Comparison of ENCODE assay signal across 7 mouse cellular contexts in the genomic region with DNA sequence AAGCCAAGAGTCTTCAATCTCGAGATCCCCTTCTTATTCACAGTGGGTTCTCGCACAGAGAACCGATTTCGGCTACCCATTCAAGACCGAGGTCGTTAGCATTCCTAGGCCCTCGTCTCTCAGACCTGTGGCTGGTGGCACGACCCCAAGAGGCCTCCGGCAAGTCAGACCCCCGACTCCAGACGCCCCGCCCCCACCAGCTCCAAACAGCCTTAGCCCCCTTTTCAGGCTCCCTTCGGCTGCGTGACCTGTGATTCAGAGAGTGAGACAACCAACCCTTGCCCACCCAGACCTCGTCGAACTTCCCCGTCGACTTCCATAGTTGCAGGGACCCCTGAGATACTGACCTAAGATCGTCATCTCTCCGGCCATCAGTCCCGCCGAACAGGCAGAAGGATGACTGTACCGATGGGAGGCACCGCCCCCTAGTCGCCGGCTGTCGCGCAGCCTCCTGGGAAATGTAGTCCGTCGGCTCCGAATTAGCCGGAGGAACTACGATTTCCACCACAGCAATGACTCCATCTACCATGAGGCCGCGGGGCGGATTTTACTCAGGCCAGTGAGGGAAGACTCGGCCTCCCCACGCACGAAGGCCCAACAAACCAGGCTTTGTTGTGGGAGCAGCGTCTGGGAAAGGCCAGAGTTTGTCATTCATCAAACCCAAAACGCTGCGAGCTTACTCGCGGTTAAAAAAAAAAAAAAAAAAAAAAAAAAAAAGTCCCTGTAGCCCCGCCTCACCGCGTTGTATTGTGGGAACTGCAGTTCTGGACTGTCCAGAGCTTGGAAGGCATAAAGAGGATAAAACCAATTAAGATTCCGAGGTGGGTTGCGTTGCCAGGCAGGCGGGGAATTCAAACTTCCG. TPM values are rescaled to one million over a fixed set of nuclear protein-coding genes. Genes with fewer than 3 reads are reported as not detected.
A peak's percentile ranks its signal among the peaks of the same experiment; 100 is the strongest.
DNase-seq lines count a peak whose midpoint lies in the region; ATAC-seq and TF ChIP-seq lines count a peak whose summit lies in the region.

A gene (minus strand): TSS at position 717 of the 862 bp plus-strand sequence.

- H3K9ac ChIP-seq in intestine, postnatal 0 days (ENCODE audit: low read depth, low read length) = peak within 1 kb of the TSS; percentile 46; the same call in 1 of the 2 replicates
- peak within 1 kb of the TSS; percentile 71 for H3K9ac ChIP-seq in midbrain, embryonic 12.5 days (replicated peaks)

- no peak for TF ChIP-seq POLR2A in small intestine, adult 2 months (IDR thresholded peaks at IDR 0.05; ENCODE audit: low read depth, low read length)

- H3K27me3 ChIP-seq in embryonic facial prominence, embryonic 10.5 days (replicated peaks; ENCODE audit: low read depth, poor library complexity, severe bottlenecking) = no peaks in the 10 kb centered on the region
- no peaks in the 10 kb centered on the region for H3K27me3 ChIP-seq in intestine, postnatal 0 days (replicated peaks; ENCODE audit: control insufficient read depth, insufficient read depth, low read length)
- H3K27me3 ChIP-seq in midbrain, embryonic 12.5 days = no peaks in the 10 kb centered on the region
- H3K27me3 ChIP-seq in small intestine, adult 2 months (ENCODE audit: control insufficient read depth, insufficient read depth, low read length) = no peaks in the 10 kb centered on the region

- peak; percentile 99 for ATAC-seq in intestine, postnatal 0 days
- peak; percentile 98 for ATAC-seq in midbrain, embryonic 12.5 days (ENCODE audit: low FRiP score, low read depth)

- peak within 1 kb of the TSS; percentile 86 for H3K4me2 ChIP-seq in intestine, postnatal 0 days (replicated peaks; ENCODE audit: low read depth)
- peak within 1 kb of the TSS; percentile 67 for H3K4me2 ChIP-seq in midbrain, embryonic 12.5 days (replicated peaks)

- no peaks in the 10 kb centered on the region; the same call in 1 of the 2 replicates for H3K9me3 ChIP-seq in embryonic facial prominence, embryonic 10.5 days
- H3K9me3 ChIP-seq in intestine, postnatal 0 days (ENCODE audit: control insufficient read depth) = no peaks in the 10 kb centered on the region
- H3K9me3 ChIP-seq in midbrain, embryonic 12.5 days = no peaks in the 10 kb centered on the region

- peak within 1 kb of the TSS; percentile 71 for H3K4me3 ChIP-seq in embryonic facial prominence, embryonic 10.5 days
- H3K4me3 ChIP-seq in intestine, postnatal 0 days (ENCODE audit: low read depth, low read length) = peak within 1 kb of the TSS; percentile 90
- H3K4me3 ChIP-seq in midbrain, embryonic 12.5 days = peak within 1 kb of the TSS; percentile 70
- peak within 1 kb of the TSS; percentile 94 for H3K4me3 ChIP-seq in small intestine, adult 2 months (ENCODE audit: low read depth, low read length)

- DNase-seq in adrenal gland, postnatal 10 days = peak; percentile 96
- peak; percentile 96 for DNase-seq in embryonic facial prominence, embryonic 10.5 days (ENCODE audit: low spot score)
- peak; percentile 94 for DNase-seq in gonadal fat pad, adult 2 months (ENCODE audit: low read depth)
- DNase-seq in left cerebral cortex, postnatal 4 days = peak; percentile 98

- intact Hi-C loops in left cerebral cortex, postnatal 4 days (cut with DNase I) = no loop called here

- WGBS in embryonic facial prominence, embryonic 10.5 days = under 1% methylated on average over 51 of the region's 51 CpGs
- under 1% methylated on average over 51 of the region's 51 CpGs for WGBS in intestine, postnatal 0 days
- under 1% methylated on average over 51 of the region's 51 CpGs for WGBS in midbrain, embryonic 12.5 days
- under 1% methylated on average over 51 of the region's 51 CpGs for WGBS in small intestine, adult 2 months

- H3K4me1 ChIP-seq in embryonic facial prominence, embryonic 10.5 days = peaks cover 9% of the 10 kb centered on the region
- no peaks in the 10 kb centered on the region for H3K4me1 ChIP-seq in intestine, postnatal 0 days (replicated peaks; ENCODE audit: control insufficient read depth, insufficient read depth, low read length)
- H3K4me1 ChIP-seq in midbrain, embryonic 12.5 days = no peaks in the 10 kb centered on the region
- no peaks in the 10 kb centered on the region for H3K4me1 ChIP-seq in small intestine, adult 2 months (ENCODE audit: control insufficient read depth, insufficient read depth, insufficient read length, low read length)

- H3K27ac ChIP-seq in embryonic facial prominence, embryonic 10.5 days (replicated peaks) = peak within 1 kb of the TSS; percentile 85
- peak within 1 kb of the TSS; percentile 9 for H3K27ac ChIP-seq in intestine, postnatal 0 days (ENCODE audit: low read depth, low read length)
- H3K27ac ChIP-seq in midbrain, embryonic 12.5 days (replicated peaks) = peak within 1 kb of the TSS; percentile 73
- H3K27ac ChIP-seq in small intestine, adult 2 months (ENCODE audit: insufficient read depth, low read depth, low read length) = peak within 1 kb of the TSS; percentile 90

- peak; percentile 48 for TF ChIP-seq CTCF in intestine, postnatal 0 days (IDR thresholded peaks at IDR 0.05; ENCODE audit: low read depth)
- TF ChIP-seq CTCF in small intestine, adult 2 months (IDR thresholded peaks at IDR 0.05; ENCODE audit: extremely low read depth, insufficient read length, insufficient replicate concordance, low read depth, low read length) = no peak

- peaks cover 34% of the 10 kb centered on the region for H3K36me3 ChIP-seq in embryonic facial prominence, embryonic 10.5 days (replicated peaks)
- peaks cover 10% of the 10 kb centered on the region; the same call in 1 of the 2 replicates for H3K36me3 ChIP-seq in intestine, postnatal 0 days (ENCODE audit: control insufficient read depth, insufficient read depth)
- H3K36me3 ChIP-seq in midbrain, embryonic 12.5 days = peaks cover 24% of the 10 kb centered on the region
- H3K36me3 ChIP-seq in small intestine, adult 2 months (ENCODE audit: control insufficient read depth, insufficient read depth, low read length) = peaks cover 7% of the 10 kb centered on the region

RNA-seq across cellular contexts. Expression of the gene that starts here (rescaled TPM):
- 10 to 100 TPM; 29.4 to 35.9 TPM for total RNA-seq in adrenal gland, postnatal 10 days (2021)
- polyA plus RNA-seq in embryonic facial prominence, embryonic 10.5 days (2016; fragmentation: Nextera tagmentation; extraction: Ambion mirVana) = 25.7 and 26.6 TPM in 2 replicates
- 13.9 and 18.5 TPM in 2 replicates for polyA plus RNA-seq in gonadal fat pad, adult 2 months (2012; rRNA removed)
- 11.7 and 12.7 TPM in 2 replicates for polyA plus RNA-seq in intestine, postnatal 0 days (2015; fragmentation: Nextera tagmentation; extraction: Ambion mirVana)
- 10 to 100 TPM; 39.8 to 40.0 TPM for total RNA-seq in left cerebral cortex, postnatal 4 days (2021)
- polyA plus RNA-seq in midbrain, embryonic 12.5 days (2016; fragmentation: Nextera tagmentation; extraction: Ambion mirVana) = 39.4 and 40.0 TPM in 2 replicates
- 1.2 and 1.3 TPM in 2 replicates for polyA plus RNA-seq in small intestine, adult 2 months (2012; rRNA removed)

Comparison
In these comparisons a context has a peak if more than half of its experiments do, and no peak if none do; other contexts are left out.
1. Peak in every context shown above with its lines: DNase-seq, ATAC-seq, H3K4me3 ChIP-seq and H3K27ac ChIP-seq.
2. H3K27ac ChIP-seq: peak in every context shown above with its lines; median percentile 90 in small intestine, adult 2 months; 85 in embryonic facial prominence, embryonic 10.5 days; 73 in midbrain, embryonic 12.5 days; 9 in intestine, postnatal 0 days.